ENCODE assay signal across 28 mouse cellular contexts in the genomic region with DNA sequence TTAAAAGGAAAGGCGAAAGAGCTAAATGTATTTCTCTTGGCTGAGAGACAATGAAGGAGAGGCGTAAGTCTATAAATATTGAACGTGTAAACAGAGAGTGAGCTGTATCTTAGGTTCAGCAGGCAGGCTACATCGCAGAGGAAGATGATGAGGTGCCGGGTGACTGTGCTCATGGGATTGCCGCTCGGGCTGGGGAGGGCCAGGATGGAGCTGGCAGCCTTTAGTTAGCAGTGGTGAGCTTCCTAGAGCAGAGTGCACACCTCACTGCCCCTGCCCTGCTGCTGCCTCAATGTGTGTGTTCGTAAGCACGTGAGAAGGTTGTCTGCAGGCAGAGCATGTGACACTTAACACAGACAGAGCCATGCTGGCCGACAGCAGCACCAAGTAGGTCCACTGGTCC.
DNase-seq lines count a peak whose midpoint lies in the region; ATAC-seq and TF ChIP-seq lines count a peak whose summit lies in the region.
"Had no signal": no experiment of that assay in that cellular context is flagged by ENCODE, and none has a peak within 500 bp of the region (broad histone marks: within the 10 kb centered on the region; RNA-seq: fewer than 3 reads in every experiment).

No protein-coding gene starts in this region.

- TF ChIP-seq EP300 in lung, postnatal 0 days (IDR thresholded peaks at IDR 0.05), result no peak

- peak; percentile 52 for ATAC-seq in lung, postnatal 0 days
- no peak for ATAC-seq in intestine, embryonic 15.5 days
- ATAC-seq in stomach, embryonic 15.5 days (ENCODE audit: insufficient read depth, low FRiP score, low read depth), result 0 out of 2 replicates have a peak, but pooled peaks have one; percentile 50
- ATAC-seq: forebrain, embryonic 13.5 days; midbrain, embryonic 16.5 days had no signal

- no peak for DNase-seq in left cerebral cortex, adult 2 months (ENCODE audit: extremely low spot score in 1 of 2, low spot score in 2 of 2)
- DNase-seq in left cerebral cortex, postnatal 36 days (ENCODE audit: low spot score in 2 of 2), result no peak
- peak; percentile 37 for DNase-seq in lung, postnatal 0 days (ENCODE audit: low spot score)
- DNase-seq in lung, postnatal 10 days, result no peak
- DNase-seq in gastrocnemius, postnatal 4 days (ENCODE audit: low spot score in 2 of 2), result no peak
- DNase-seq in kidney, adult 18-20 months, result no peak
- DNase-seq: adrenal gland, adult 8-10 months; B cell, adult 2 months; cerebellum, adult 11 months; cerebellum, adult 9-10 months; cerebellum, postnatal 36 days; gastrocnemius, postnatal 25 days; heart, postnatal 10 days; kidney, adult 9 months; kidney, postnatal 14 days; left cerebral cortex, postnatal 4 days; liver; lung, postnatal 36 days; right cerebral cortex, postnatal 25 days; spleen, adult 18-20 months; thymus, postnatal 14 days had no signal

- WGBS in lung, postnatal 0 days, result 43% methylated on average over 10 of the region's 10 CpGs
- WGBS in intestine, embryonic 15.5 days, result 48% methylated on average over 10 of the region's 10 CpGs
- WGBS in stomach, embryonic 15.5 days, result 47% methylated on average over 10 of the region's 10 CpGs

- intact Hi-C loops in left cerebral cortex, adult 2 months (cut with DNase I), result no loop called here
- intact Hi-C loops in left cerebral cortex, postnatal 36 days (cut with DNase I), result no loop called here

- no peak for TF ChIP-seq CTCF in left cerebral cortex, adult 2 months (IDR thresholded peaks at IDR 0.05)
- TF ChIP-seq CTCF in lung, postnatal 0 days (IDR thresholded peaks at IDR 0.05), result no peak

- H3K9me3 ChIP-seq in lung, postnatal 0 days (ENCODE audit: low read length), result no peaks in the 10 kb centered on the region
- no peaks in the 10 kb centered on the region for H3K9me3 ChIP-seq in intestine, embryonic 15.5 days
- no peaks in the 10 kb centered on the region for H3K9me3 ChIP-seq in stomach, embryonic 15.5 days
- H3K9me3 ChIP-seq: heart, embryonic 13.5 days had no signal

- H3K4me3 ChIP-seq in left cerebral cortex, adult 2 months, result no peak overlapping the region
- H3K4me3 ChIP-seq in lung, postnatal 0 days (ENCODE audit: low read depth, low read length), result no peak overlapping the region
- no peak overlapping the region for H3K4me3 ChIP-seq in intestine, embryonic 15.5 days (replicated peaks)
- no peak overlapping the region for H3K4me3 ChIP-seq in stomach, embryonic 15.5 days (replicated peaks)
- H3K4me3 ChIP-seq: forebrain, embryonic 13.5 days; heart, embryonic 13.5 days had no signal

- H3K27me3 ChIP-seq in lung, postnatal 0 days (replicated peaks; ENCODE audit: insufficient read depth, low read length), result no peaks in the 10 kb centered on the region
- no peaks in the 10 kb centered on the region for H3K27me3 ChIP-seq in intestine, embryonic 15.5 days (replicated peaks)
- H3K27me3 ChIP-seq in stomach, embryonic 15.5 days (replicated peaks), result no peaks in the 10 kb centered on the region
- H3K27me3 ChIP-seq: forebrain, embryonic 13.5 days; heart, embryonic 13.5 days had no signal

- no peak overlapping the region for H3K4me2 ChIP-seq in lung, postnatal 0 days (replicated peaks; ENCODE audit: low read depth, low read length)
- H3K4me2 ChIP-seq in intestine, embryonic 15.5 days (replicated peaks), result no peak overlapping the region
- no peak overlapping the region for H3K4me2 ChIP-seq in stomach, embryonic 15.5 days
- H3K4me2 ChIP-seq: forebrain, embryonic 13.5 days; heart, embryonic 13.5 days; hindbrain, embryonic 14.5 days had no signal

- H3K9ac ChIP-seq in lung, postnatal 0 days (replicated peaks; ENCODE audit: low read depth), result no peak overlapping the region
- no peak overlapping the region for H3K9ac ChIP-seq in intestine, embryonic 15.5 days
- H3K9ac ChIP-seq in stomach, embryonic 15.5 days, result no peak overlapping the region
- H3K9ac ChIP-seq: forebrain, embryonic 13.5 days; heart, embryonic 13.5 days; hindbrain, embryonic 14.5 days; liver, embryonic 14.5 days had no signal

- no peaks in the 10 kb centered on the region for H3K4me1 ChIP-seq in lung, postnatal 0 days (ENCODE audit: insufficient read depth, low read depth, low read length)
- H3K4me1 ChIP-seq in intestine, embryonic 15.5 days (replicated peaks), result no peaks in the 10 kb centered on the region
- peaks cover 4% of the 10 kb centered on the region for H3K4me1 ChIP-seq in stomach, embryonic 15.5 days

- no peaks in the 10 kb centered on the region for H3K36me3 ChIP-seq in lung, postnatal 0 days (ENCODE audit: insufficient read depth, low read length)
- no peaks in the 10 kb centered on the region for H3K36me3 ChIP-seq in intestine, embryonic 15.5 days
- H3K36me3 ChIP-seq in stomach, embryonic 15.5 days, result 0 out of 2 replicates have a peak, but pooled peaks cover 4% of the 10 kb centered on the region

- 0 out of 2 replicates have a peak overlapping the region, but pooled peaks have one; percentile 15 for H3K27ac ChIP-seq in left cerebral cortex, adult 2 months
- H3K27ac ChIP-seq in lung, postnatal 0 days (ENCODE audit: low read length), result no peak overlapping the region
- peak overlapping the region; percentile 57 for H3K27ac ChIP-seq in intestine, embryonic 15.5 days
- H3K27ac ChIP-seq in stomach, embryonic 15.5 days, result peak overlapping the region; percentile 72
- H3K27ac ChIP-seq: forebrain, embryonic 13.5 days; heart, embryonic 13.5 days; hindbrain, embryonic 14.5 days; liver, embryonic 14.5 days had no signal
